Mouse (Mus musculus): ENCODE measurements around the gene Rapgef4.

GRCm38 (mm10) chr2:72023791-72024190 lies 42.8 kb downstream of the Rapgef4 start:
- TF ChIP-seq CTCF (IDR thresholded peaks at IDR 0.05) (no peak), EP300 (IDR thresholded peaks at IDR 0.05; ENCODE audit: insufficient read depth, low read depth, low read length) (no peak)

All from heart, adult 2 months (tissue).